Mouse (Mus musculus) midbrain, embryonic 16.5 days (tissue): Measurements from ENCODE around the gene Wdr86. TPM values are rescaled to one million over a fixed set of nuclear protein-coding genes. Genes with fewer than 3 reads are reported as not detected.

Experiments
- ATAC-seq: fragments of 200-750 bp; cut with Nextera tagmentation; 2 replicates; pipeline ENCODE4 v1.8.0; 2017; ENCODE audit warnings: moderate TSS enrichment
- H3K27ac ChIP-seq: fragments of 300-500 bp; sonication (generic); 2 replicates; pipeline ENCODE4 v1.5.1; 2014; ENCODE audit warnings: mild to moderate bottlenecking, low read length, mixed read lengths
- H3K27me3 ChIP-seq: fragments of 300-500 bp; sonication (generic); 2 replicates; pipeline ENCODE4 v1.6.1; 2014; ENCODE audit warnings: low read depth, low read length, mixed read lengths; ENCODE audit not compliant: control insufficient read depth, insufficient read depth
- H3K36me3 ChIP-seq: fragments of 300-500 bp; sonication (generic); 2 replicates; pipeline ENCODE4 v1.6.1; 2014; ENCODE audit warnings: mild to moderate bottlenecking, low read length, moderate library complexity, mixed read lengths; ENCODE audit not compliant: control insufficient read depth, insufficient read depth
- H3K4me1 ChIP-seq: fragments of 300-500 bp; sonication (generic); 2 replicates; pipeline ENCODE4 v1.6.1; 2014; ENCODE audit warnings: mild to moderate bottlenecking, low read length, mixed read lengths; ENCODE audit not compliant: control insufficient read depth, insufficient read depth
- H3K4me2 ChIP-seq: fragments of 300-500 bp; sonication (generic); 2 replicates; pipeline ENCODE4 v1.6.1; 2014; ENCODE audit warnings: mild to moderate bottlenecking, low read length, mixed read lengths
- H3K4me3 ChIP-seq: fragments of 300-500 bp; sonication (generic); 2 replicates; pipeline ENCODE4 v1.5.1; 2014; ENCODE audit warnings: low read depth, mild to moderate bottlenecking, low read length, moderate library complexity, mixed read lengths
- H3K9ac ChIP-seq: fragments of 300-500 bp; sonication (generic); 2 replicates; pipeline ENCODE4 v1.6.1; 2014; ENCODE audit warnings: low read depth, low read length, mixed read lengths
- H3K9me3 ChIP-seq: fragments of 300-500 bp; sonication (generic); replicated peaks from 2 replicates; pipeline ENCODE4 v1.6.1; 2014; ENCODE audit warnings: mild to moderate bottlenecking, low read length, mixed read lengths; ENCODE audit not compliant: control insufficient read depth, poor library complexity, severe bottlenecking
- WGBS: fragments of 180-500 bp; shearing (Covaris S2); extraction: QIAGEN DNeasy Blood & Tissue Kit; methylation state at CpG from one replicate; pipeline ENCODE4 v1.1.7; 2014; 5-methylcytosine and 5-hydroxymethylcytosine counted together
- polyA plus RNA-seq: library from polyadenylated mRNA; unstranded; fragments of >200 nt; fragmentation: Nextera tagmentation; extraction: Ambion mirVana; gene quantifications from 2 replicates; pipeline ENCODE4 v1.2.1, GENCODE M21; 2015

The Wdr86 gene
- polyA plus RNA-seq, 1 experiment from 2014 or later: 5.7 TPM

DNA sequence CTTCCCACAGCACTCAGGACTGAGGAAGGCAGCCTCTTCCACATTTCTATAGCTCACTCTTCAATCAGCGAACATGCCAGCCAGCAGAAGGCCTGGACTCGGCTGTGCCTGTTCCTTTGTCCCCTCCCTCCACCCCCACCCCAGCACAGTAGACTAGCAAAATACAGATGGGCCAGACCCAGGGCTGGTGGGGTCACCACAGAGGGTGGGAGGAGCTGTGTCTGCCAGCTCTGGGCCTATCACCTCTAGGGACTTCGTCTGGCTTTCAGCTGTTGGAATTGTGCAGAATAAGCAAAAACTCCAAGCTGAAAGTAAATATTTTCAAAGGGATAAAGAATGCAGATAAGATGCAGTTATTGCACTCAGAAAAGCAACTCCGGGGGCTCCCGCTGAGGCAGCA is 5.7 kb downstream of the Wdr86 start:
- WGBS: 53% methylated on average over 5 of the region's 5 CpGs
- Histone ChIP-seq H3K27me3 (peaks cover 8% of the 10 kb centered on the region), H3K36me3 (no peaks in the 10 kb centered on the region), H3K4me2 (no peak overlapping the region), H3K4me3 (no peak overlapping the region), H3K27ac (peak overlapping the region; percentile 42; the same call in 1 of the 2 replicates), H3K9ac (no peak overlapping the region), H3K4me1 (peaks cover under 1% of the 10 kb centered on the region; the same call in 1 of the 2 replicates), H3K9me3 (no peaks in the 10 kb centered on the region)
- 0 out of 2 replicates have a peak, but pooled peaks have one; percentile 51 for ATAC-seq

GRCm38 (mm10) chr5:24724270-24724634 is 6.3 kb downstream of the Wdr86 start:
- 79% methylated on average over 5 of the region's 5 CpGs for WGBS
- no peak overlapping the region; the same call in 1 of the 2 replicates for H3K27ac ChIP-seq

GRCm38 (mm10) chr5:24723527-24724269 is 6.8 kb downstream of the Wdr86 start:
- no peaks in the 10 kb centered on the region for H3K36me3 ChIP-seq
- ATAC-seq: no peak
- no peak overlapping the region for H3K4me3 ChIP-seq
- no peak overlapping the region for H3K9ac ChIP-seq
- no peak overlapping the region for H3K4me2 ChIP-seq
- no peak overlapping the region for H3K27ac ChIP-seq
- WGBS: 52% methylated on average over 11 of the region's 11 CpGs
- no peaks in the 10 kb centered on the region for H3K9me3 ChIP-seq
- H3K27me3 ChIP-seq: no peaks in the 10 kb centered on the region; the same call in 1 of the 2 replicates
- no peaks in the 10 kb centered on the region for H3K4me1 ChIP-seq

More at GRCm38 (mm10) chr5:24724270-24724634, 6.3 kb downstream of the Wdr86 start:
- Histone ChIP-seq H3K4me2 (no peak overlapping the region), H3K9me3 (no peaks in the 10 kb centered on the region), H3K36me3 (no peaks in the 10 kb centered on the region), H3K4me1 (no peaks in the 10 kb centered on the region), H3K9ac (no peak overlapping the region), H3K27me3 (peaks cover 3% of the 10 kb centered on the region), H3K4me3 (no peak overlapping the region)
- ATAC-seq: no peak

DNA sequence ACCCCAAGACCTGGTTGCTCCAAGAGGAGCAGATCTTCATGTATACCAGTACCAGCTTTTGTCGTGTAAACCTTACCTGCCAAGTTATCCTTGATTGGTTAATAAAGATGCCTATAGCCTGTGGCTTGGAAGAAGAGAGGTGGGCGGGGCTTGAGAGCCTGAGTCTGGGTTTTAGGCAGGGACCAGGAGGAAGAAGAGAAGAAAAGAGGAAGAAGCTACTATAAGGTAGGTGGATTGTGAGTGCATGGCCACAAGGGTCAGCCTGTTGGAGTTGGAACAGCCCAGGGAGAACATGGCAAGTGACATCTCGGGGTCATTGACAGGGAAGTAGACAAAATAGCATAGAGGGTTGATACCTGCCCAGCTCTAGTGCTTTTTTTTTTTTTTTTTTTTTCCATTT is 10.7 kb downstream of the Wdr86 start:
- no peaks in the 10 kb centered on the region for H3K4me1 ChIP-seq
- no peaks in the 10 kb centered on the region for H3K27me3 ChIP-seq
- H3K36me3 ChIP-seq: no peaks in the 10 kb centered on the region
- no peak overlapping the region for H3K4me3 ChIP-seq
- no peaks in the 10 kb centered on the region for H3K9me3 ChIP-seq
- H3K27ac ChIP-seq: no peak overlapping the region
- 89% methylated on average over 3 of the region's 3 CpGs for WGBS
- no peak for ATAC-seq
- H3K9ac ChIP-seq: no peak overlapping the region
- no peak overlapping the region for H3K4me2 ChIP-seq

GRCm38 (mm10) chr5:24718076-24718475 is 12.5 kb downstream of the Wdr86 start:
- no peaks in the 10 kb centered on the region for H3K36me3 ChIP-seq
- H3K9me3 ChIP-seq: no peaks in the 10 kb centered on the region
- H3K4me2 ChIP-seq: no peak overlapping the region
- H3K9ac ChIP-seq: no peak overlapping the region
- no peak overlapping the region for H3K4me3 ChIP-seq
- no peaks in the 10 kb centered on the region for H3K4me1 ChIP-seq
- 94% methylated on average over 6 of the region's 6 CpGs for WGBS
- H3K27ac ChIP-seq: no peak overlapping the region
- ATAC-seq: no peak
- H3K27me3 ChIP-seq: no peaks in the 10 kb centered on the region

GRCm38 (mm10) chr5:24713987-24714386 is 16.5 kb downstream of the Wdr86 start:
- Histone ChIP-seq H3K9ac (no peak overlapping the region), H3K36me3 (peaks cover 10% of the 10 kb centered on the region), H3K4me1 (no peaks in the 10 kb centered on the region), H3K9me3 (0 out of 2 replicates have a peak, but pooled peaks cover 3% of the 10 kb centered on the region), H3K4me2 (no peak overlapping the region), H3K27me3 (no peaks in the 10 kb centered on the region), H3K4me3 (no peak overlapping the region), H3K27ac (no peak overlapping the region)
- WGBS: 89% methylated on average over 6 of the region's 6 CpGs
- ATAC-seq: no peak

DNA sequence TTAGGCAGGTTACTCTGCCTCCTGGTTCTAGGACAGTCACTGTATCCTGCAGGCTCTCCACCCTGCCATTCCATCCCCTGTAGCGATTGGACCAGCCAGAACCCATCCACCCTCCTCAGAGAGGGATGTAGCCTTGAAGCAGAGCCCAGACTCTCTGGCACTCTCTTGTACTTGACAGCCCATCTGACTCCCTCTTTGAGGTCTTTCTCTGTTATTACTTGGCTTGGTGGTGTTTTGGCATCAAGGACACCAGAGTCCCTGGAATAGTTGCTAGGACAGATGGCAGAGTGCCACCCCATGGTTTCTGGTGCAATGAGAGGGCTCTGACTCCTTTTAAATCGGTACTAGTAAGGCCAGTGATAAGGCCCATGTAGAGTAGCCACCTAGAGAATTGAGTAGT is 17.3 kb downstream of the Wdr86 start:
- ATAC-seq: 0 out of 2 replicates have a peak, but pooled peaks have one; percentile 65
- Histone ChIP-seq H3K36me3 (peaks cover 10% of the 10 kb centered on the region), H3K4me1 (no peaks in the 10 kb centered on the region), H3K4me3 (no peak overlapping the region), H3K9ac (no peak overlapping the region), H3K4me2 (no peak overlapping the region), H3K9me3 (0 out of 2 replicates have a peak, but pooled peaks cover 3% of the 10 kb centered on the region), H3K27ac (no peak overlapping the region), H3K27me3 (no peaks in the 10 kb centered on the region)
- 84% methylated on average over 2 of the region's 2 CpGs for WGBS

DNA sequence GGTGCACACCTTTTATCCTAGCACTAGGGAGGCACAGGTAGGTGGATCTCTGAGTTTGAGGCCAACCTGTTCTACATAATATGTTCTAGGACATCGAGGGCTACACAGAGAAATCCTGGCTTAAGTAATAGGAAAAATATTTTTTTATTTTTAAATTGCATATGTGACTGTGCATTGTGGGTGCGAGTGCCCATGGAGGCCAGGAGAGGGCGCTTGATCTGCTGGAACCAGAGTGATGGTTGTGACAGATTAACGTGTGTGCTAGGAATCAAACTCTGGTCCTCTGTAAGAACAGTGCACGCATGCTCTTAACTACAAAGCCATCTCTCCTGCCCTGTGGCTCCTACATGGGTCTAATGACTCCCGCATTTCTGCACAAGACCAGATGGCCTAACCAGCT is 18.9 kb downstream of the Wdr86 start:
- Histone ChIP-seq H3K4me2 (no peak overlapping the region), H3K27me3 (no peaks in the 10 kb centered on the region), H3K36me3 (peaks cover 15% of the 10 kb centered on the region)

DNA sequence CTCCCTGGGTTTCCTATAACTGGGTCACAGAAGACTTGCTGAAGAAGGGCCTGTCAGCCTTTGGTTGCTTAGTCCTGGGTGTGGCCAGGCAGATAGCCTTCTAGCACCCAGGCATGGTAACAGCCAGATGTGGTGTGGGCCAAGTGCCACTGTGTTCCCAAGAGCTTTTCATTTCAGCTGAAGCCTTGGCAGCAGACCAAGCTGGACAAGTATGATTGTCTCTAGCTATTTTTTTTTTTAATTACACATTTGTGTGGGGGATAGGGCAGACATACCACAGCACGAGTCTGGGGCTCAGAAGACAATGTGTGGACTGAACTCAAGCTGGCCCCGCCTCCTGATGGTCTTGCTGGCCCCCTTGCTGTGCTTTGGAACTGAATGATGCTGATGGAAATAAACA is 20.6 kb downstream of the Wdr86 start:
- 0 out of 2 replicates have a peak, but pooled peaks cover 3% of the 10 kb centered on the region for H3K9me3 ChIP-seq
- H3K4me2 ChIP-seq: no peak overlapping the region
- H3K27ac ChIP-seq: no peak overlapping the region
- H3K9ac ChIP-seq: no peak overlapping the region
- peaks cover 31% of the 10 kb centered on the region for H3K36me3 ChIP-seq
- WGBS: 66% methylated on average over 2 of the region's 2 CpGs
- H3K4me1 ChIP-seq: no peaks in the 10 kb centered on the region
- no peak for ATAC-seq
- H3K27me3 ChIP-seq: no peaks in the 10 kb centered on the region
- no peak overlapping the region for H3K4me3 ChIP-seq

More for the DNA sequence above, 18.9 kb downstream of the Wdr86 start:
- WGBS: 97% methylated on average over 6 of the region's 6 CpGs
- no peak for ATAC-seq
- H3K9me3 ChIP-seq: 0 out of 2 replicates have a peak, but pooled peaks cover 3% of the 10 kb centered on the region
- H3K4me3 ChIP-seq: no peak overlapping the region
- no peak overlapping the region for H3K27ac ChIP-seq
- H3K4me1 ChIP-seq: no peaks in the 10 kb centered on the region
- no peak overlapping the region for H3K9ac ChIP-seq
